Mouse (Mus musculus) thymus, adult 2 months (tissue): ENCODE measurements at regions not wholly inside any gene's neighbourhood (a gene's known extent, or its start where the extent isn't known, plus 50 kb on each side); places are given as distances from the start of the nearest gene placed in this dataset.

Source experiments
- CTCF ChIP-seq: fragments of 200-500 bp; IDR thresholded peaks from 2 replicates; pipeline ENCODE4 v1.5.1; 2012; ENCODE audit warnings: mild to moderate bottlenecking, control low read depth, low read length, moderate library complexity, borderline replicate concordance; ENCODE audit not compliant: control insufficient read depth, poor library complexity, insufficient read depth; ENCODE audit errors: extremely low read depth
- POLR2A ChIP-seq: fragments of 200-500 bp; IDR thresholded peaks from 2 replicates; pipeline ENCODE4 v1.6.1; 2012; ENCODE audit warnings: mild to moderate bottlenecking, low read length, control low read depth, moderate library complexity; ENCODE audit not compliant: control insufficient read depth, poor library complexity, insufficient read depth; ENCODE audit errors: extremely low read depth

DNA sequence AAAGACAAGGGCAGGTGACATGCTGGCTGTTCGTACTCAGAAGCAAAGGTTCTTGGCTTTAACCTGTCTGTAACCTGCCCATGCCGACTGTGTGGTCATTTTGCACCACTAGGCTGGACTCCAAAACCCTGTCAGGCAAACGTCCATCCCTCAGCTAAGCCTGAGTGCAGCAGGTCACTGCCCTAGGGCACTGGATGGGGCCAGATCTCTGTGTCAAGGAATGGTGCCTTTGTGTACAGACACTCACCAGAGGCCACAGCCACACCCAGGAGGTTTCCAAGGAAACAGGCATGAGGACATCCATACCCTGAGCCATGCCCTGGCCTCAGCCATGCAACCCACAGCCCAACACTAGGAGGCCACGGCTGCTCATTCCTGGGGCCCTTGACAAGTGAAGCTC lies 149.7 kb upstream of the Cdh4 start:
- TF ChIP-seq POLR2A (no peak), CTCF (no peak)
